Mouse (Mus musculus) spleen, adult 12 weeks (tissue): Measurements from ENCODE around the gene Myo18b.

Experiments
- DNase-seq: peaks from one replicate; pipeline ENCODE4 v3.0.0; 2022; ENCODE audit warnings: low spot score

Myo18b gene

GRCm38 (mm10) chr5:112745176-112745575 is 151.0 kb downstream of the Myo18b start:
- DNase-seq: no peak

- no peak for DNase-seq
Measured at GRCm38 (mm10) chr5:112744571-112744970, 151.6 kb downstream of the Myo18b start.

GRCm38 (mm10) chr5:112743121-112743520 is 153.0 kb downstream of the Myo18b start:
- no peak for DNase-seq

- no peak for DNase-seq
Measured at GRCm38 (mm10) chr5:112740651-112741050, 155.5 kb downstream of the Myo18b start.

GRCm38 (mm10) chr5:112735040-112735439 is 161.1 kb downstream of the Myo18b start:
- no peak for DNase-seq

- no peak for DNase-seq
Measured at GRCm38 (mm10) chr5:112730604-112731003, 165.6 kb downstream of the Myo18b start.

- no peak for DNase-seq
Measured at GRCm38 (mm10) chr5:112728432-112728831, 167.7 kb downstream of the Myo18b start.

GRCm38 (mm10) chr5:112718655-112719306 is 177.4 kb downstream of the Myo18b start:
- DNase-seq: no peak

GRCm38 (mm10) chr5:112714679-112715446 is 181.3 kb downstream of the Myo18b start:
- no peak for DNase-seq

GRCm38 (mm10) chr5:112709831-112710230 is 186.3 kb downstream of the Myo18b start:
- no peak for DNase-seq

GRCm38 (mm10) chr5:112708441-112708840 is 187.7 kb downstream of the Myo18b start:
- DNase-seq: no peak

- no peak for DNase-seq
Measured at GRCm38 (mm10) chr5:112707478-112707877, 188.7 kb downstream of the Myo18b start.

GRCm38 (mm10) chr5:112700794-112701193 is 195.4 kb downstream of the Myo18b start:
- DNase-seq: no peak

- DNase-seq: no peak
Measured at GRCm38 (mm10) chr5:112696683-112697082, 199.5 kb downstream of the Myo18b start.

- no peak for DNase-seq
Measured at GRCm38 (mm10) chr5:112695254-112695711, 200.9 kb downstream of the Myo18b start.

- DNase-seq: no peak
Measured at GRCm38 (mm10) chr5:112693286-112693849, 202.8 kb downstream of the Myo18b start.

GRCm38 (mm10) chr5:112687100-112687818 is 208.9 kb downstream of the Myo18b start:
- DNase-seq: no peak

- no peak for DNase-seq
Measured at GRCm38 (mm10) chr5:112686309-112687099, 209.7 kb downstream of the Myo18b start.

- DNase-seq: no peak
Measured at GRCm38 (mm10) chr5:112679251-112679650, 216.9 kb downstream of the Myo18b start.

- DNase-seq: no peak
Measured at GRCm38 (mm10) chr5:112678153-112678552, 218.0 kb downstream of the Myo18b start.

GRCm38 (mm10) chr5:112674806-112675205 is 221.4 kb downstream of the Myo18b start:
- no peak for DNase-seq

- no peak for DNase-seq
Measured at GRCm38 (mm10) chr5:112672457-112672856, 223.7 kb downstream of the Myo18b start.
